In genomic region chr2:149768027-149768426, GRCm38 (mm10) we compare ENCODE assay signal across 23 mouse cellular contexts.
"Had no signal": no experiment of that assay in that cellular context is flagged by ENCODE, and none has a peak within 500 bp of the region (broad histone marks: within the 10 kb centered on the region; RNA-seq: fewer than 3 reads in every experiment).

No protein-coding gene starts in this region.

- DNase-seq: kidney, adult 2 months; kidney, postnatal 25 days; liver, postnatal 0 days; lung, postnatal 10 days; lung, postnatal 36 days; retina, postnatal 1 day; right cerebral cortex, postnatal 4 days; thymus, postnatal 25 days had no signal

- H3K27me3 ChIP-seq: limb, embryonic 12.5 days; limb, embryonic 15.5 days; lung, embryonic 15.5 days; megakaryocyte, embryonic 14.5 days; midbrain, embryonic 13.5 days; neural tube, embryonic 13.5 days had no signal

- ATAC-seq: intestine, postnatal 0 days; liver, postnatal 0 days; midbrain, embryonic 13.5 days; midbrain, embryonic 16.5 days had no signal

- H3K4me3 ChIP-seq: layer of hippocampus, adult 2 months; limb, embryonic 12.5 days; limb, embryonic 15.5 days; lung, embryonic 15.5 days; megakaryocyte, embryonic 14.5 days; midbrain, embryonic 10.5 days; midbrain, embryonic 13.5 days; myocyte; neural tube, embryonic 13.5 days had no signal

- H3K27ac ChIP-seq: kidney, postnatal 0 days; layer of hippocampus, adult 2 months; limb, embryonic 12.5 days; limb, embryonic 15.5 days; liver, embryonic 14.5 days; lung, embryonic 15.5 days; midbrain, embryonic 10.5 days; midbrain, embryonic 13.5 days; neural tube, embryonic 13.5 days; stomach, postnatal 0 days had no signal

- H3K9ac ChIP-seq: limb, embryonic 12.5 days; limb, embryonic 15.5 days; liver, embryonic 14.5 days; liver, postnatal 0 days; lung, embryonic 15.5 days; midbrain, embryonic 13.5 days; neural tube, embryonic 13.5 days had no signal

- H3K9me3 ChIP-seq: limb, embryonic 12.5 days; limb, embryonic 15.5 days; lung, embryonic 15.5 days; megakaryocyte, embryonic 14.5 days; midbrain, embryonic 10.5 days; midbrain, embryonic 13.5 days; neural tube, embryonic 13.5 days had no signal

- H3K36me3 ChIP-seq: limb, embryonic 12.5 days; limb, embryonic 15.5 days; lung, embryonic 15.5 days; midbrain, embryonic 10.5 days; midbrain, embryonic 13.5 days; neural tube, embryonic 13.5 days had no signal

- H3K4me2 ChIP-seq: limb, embryonic 12.5 days; limb, embryonic 15.5 days; liver, embryonic 11.5 days; lung, embryonic 15.5 days; midbrain, embryonic 13.5 days; neural tube, embryonic 13.5 days had no signal

- H3K4me1 ChIP-seq: limb, embryonic 12.5 days; limb, embryonic 15.5 days; lung, embryonic 15.5 days; megakaryocyte, embryonic 14.5 days; midbrain, embryonic 10.5 days; midbrain, embryonic 13.5 days; neural tube, embryonic 13.5 days had no signal
